Mouse (Mus musculus): ENCODE measurements around the gene Glb1l2.

DNA sequence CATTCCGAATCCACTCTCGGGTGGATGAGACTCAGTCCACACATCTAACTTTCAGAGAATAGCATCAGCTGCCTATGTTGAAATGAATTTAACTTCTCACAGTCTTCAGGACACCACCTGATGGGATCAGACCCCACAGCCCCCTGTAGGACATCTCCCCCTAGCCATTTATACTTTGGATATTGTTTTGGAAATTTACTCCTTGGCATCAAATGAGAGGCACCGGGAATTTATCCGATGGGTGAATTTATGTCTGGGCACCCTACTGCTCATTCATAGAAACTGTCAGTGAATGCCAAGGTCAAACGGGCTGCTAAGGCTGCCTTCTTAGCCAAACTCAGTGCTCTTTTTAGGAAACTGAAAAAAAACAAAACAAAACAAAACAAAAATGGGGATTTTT is 45.7 kb downstream of the Glb1l2 start:
- TF ChIP-seq CTCF (IDR thresholded peaks at IDR 0.05; ENCODE audit: borderline replicate concordance, insufficient read depth, low read length) (no peak), POLR2A (IDR thresholded peaks at IDR 0.05; ENCODE audit: low read depth, low read length) (no peak)

Data from embryonic fibroblast, embryonic 13.5 days (primary cell).